8 mouse cellular contexts compared by ENCODE assay signal in genomic region chr9:57708068-57708719, GRCm38 (mm10). TPM values are rescaled to one million over a fixed set of nuclear protein-coding genes. Genes with fewer than 3 reads are reported as not detected.
A peak's percentile ranks its signal among the peaks of the same experiment; 100 is the strongest.
DNase-seq lines count a peak whose midpoint lies in the region; ATAC-seq lines count a peak whose summit lies in the region.

Gene Edc3 (plus strand): TSS chr9:57708540.

- peak within 1 kb of the TSS; percentile 88 for H3K9ac ChIP-seq in embryonic facial prominence, embryonic 13.5 days
- peak within 1 kb of the TSS; percentile 88 for H3K9ac ChIP-seq in midbrain, embryonic 12.5 days (replicated peaks)

- peak within 1 kb of the TSS; percentile 87 for H3K4me3 ChIP-seq in embryonic facial prominence, embryonic 13.5 days
- H3K4me3 ChIP-seq in limb, embryonic 10.5 days, result peak within 1 kb of the TSS; percentile 97
- peak within 1 kb of the TSS; percentile 94 for H3K4me3 ChIP-seq in midbrain, embryonic 12.5 days

- peak within 1 kb of the TSS; percentile 65 for H3K4me2 ChIP-seq in embryonic facial prominence, embryonic 13.5 days
- peak within 1 kb of the TSS; percentile 77 for H3K4me2 ChIP-seq in midbrain, embryonic 12.5 days (replicated peaks)

- peaks cover 10% of the 10 kb centered on the region for H3K4me1 ChIP-seq in embryonic facial prominence, embryonic 13.5 days
- H3K4me1 ChIP-seq in limb, embryonic 10.5 days, result peaks cover 13% of the 10 kb centered on the region
- peaks cover 9% of the 10 kb centered on the region for H3K4me1 ChIP-seq in midbrain, embryonic 12.5 days

- no peaks in the 10 kb centered on the region for H3K9me3 ChIP-seq in embryonic facial prominence, embryonic 13.5 days
- H3K9me3 ChIP-seq in limb, embryonic 10.5 days (replicated peaks), result no peaks in the 10 kb centered on the region
- no peaks in the 10 kb centered on the region for H3K9me3 ChIP-seq in midbrain, embryonic 12.5 days

- H3K36me3 ChIP-seq in embryonic facial prominence, embryonic 13.5 days, result peaks cover 14% of the 10 kb centered on the region
- H3K36me3 ChIP-seq in limb, embryonic 10.5 days, result peaks cover 22% of the 10 kb centered on the region
- H3K36me3 ChIP-seq in midbrain, embryonic 12.5 days, result peaks cover 8% of the 10 kb centered on the region; the same call in 1 of the 2 replicates

- peak; percentile 91 for DNase-seq in 3T3-L1 (ENCODE audit: low read depth, low spot score)
- peak; percentile 92 to 94 for DNase-seq in adrenal gland, postnatal 36 days
- DNase-seq in heart, adult 18-20 months, result peak; percentile 90 to 95
- peak; percentile 91 for DNase-seq in kidney, adult 18-20 months
- DNase-seq in limb, embryonic 10.5 days (ENCODE audit: low spot score), result peak; percentile 97
- DNase-seq in skeletal muscle tissue, adult 2 months (ENCODE audit: low read depth, low spot score), result peak; percentile 59

- H3K27ac ChIP-seq in embryonic facial prominence, embryonic 13.5 days, result peak within 1 kb of the TSS; percentile 89
- peak within 1 kb of the TSS; percentile 94 for H3K27ac ChIP-seq in limb, embryonic 10.5 days
- H3K27ac ChIP-seq in midbrain, embryonic 12.5 days (replicated peaks), result peak within 1 kb of the TSS; percentile 80

- under 1% methylated on average over 22 of the region's 23 CpGs for WGBS in embryonic facial prominence, embryonic 13.5 days
- WGBS in limb, embryonic 10.5 days, result under 1% methylated on average over 23 of the region's 23 CpGs
- WGBS in midbrain, embryonic 12.5 days, result under 1% methylated on average over 23 of the region's 23 CpGs

- peak; percentile 95 for ATAC-seq in embryonic facial prominence, embryonic 13.5 days (ENCODE audit: insufficient number of reproducible peaks, insufficient read depth, low FRiP score, low TSS enrichment, low read depth)
- peak; percentile 93 for ATAC-seq in midbrain, embryonic 12.5 days (ENCODE audit: low FRiP score, low read depth)

- no peaks in the 10 kb centered on the region for H3K27me3 ChIP-seq in embryonic facial prominence, embryonic 13.5 days
- no peaks in the 10 kb centered on the region for H3K27me3 ChIP-seq in limb, embryonic 10.5 days (ENCODE audit: low read depth, poor library complexity, severe bottlenecking)
- H3K27me3 ChIP-seq in midbrain, embryonic 12.5 days, result no peaks in the 10 kb centered on the region

RNA-seq across cellular contexts. Expression of gene Edc3, which starts in this region (rescaled TPM):
- total RNA-seq in adrenal gland, postnatal 36 days (2021), result 1 to 10 TPM; 8.5 to 9.9 TPM
- 34.2 and 35.0 TPM in 2 replicates for polyA plus RNA-seq in embryonic facial prominence, embryonic 13.5 days (2015; fragmentation: Nextera tagmentation; extraction: Ambion mirVana)
- 1 to 10 TPM; 4.7 to 6.6 TPM for total RNA-seq in heart, adult 18-20 months (2021)
- 47.1 and 49.2 TPM in 2 replicates for polyA plus RNA-seq in limb, embryonic 10.5 days (2016; fragmentation: Nextera tagmentation; extraction: Ambion mirVana)
- polyA plus RNA-seq in midbrain, embryonic 12.5 days (2016; fragmentation: Nextera tagmentation; extraction: Ambion mirVana), result 40.9 and 41.1 TPM in 2 replicates

Comparison
In these comparisons a context has a peak if more than half of its experiments do, and no peak if none do; other contexts are left out.
1. Peak in every context shown above with its lines: DNase-seq, ATAC-seq, H3K4me3 ChIP-seq and H3K27ac ChIP-seq.